Mouse (Mus musculus) MEL (cell line): ENCODE results near the gene Otud1. TPM values are rescaled to one million over a fixed set of nuclear protein-coding genes. Genes with fewer than 3 reads are reported as not detected.

Experiments used
- DNase-seq: peaks from one replicate; pipeline ENCODE4 v3.0.0; 2011; ENCODE audit warnings: low read depth, low spot score
- H3K27ac ChIP-seq: 2 replicates; pipeline ENCODE4 v1.5.1; 2012; ENCODE audit warnings: low read depth, mild to moderate bottlenecking, control low read depth, low read length, moderate library complexity; ENCODE audit not compliant: control insufficient read depth
- H3K27me3 ChIP-seq, 2 experiments: fragments of 150-350 bp in 1 of 2; sonication (generic) in 1 of 2; 2 replicates each; pipeline ENCODE4 v1.6.1; 2012; ENCODE audit warnings: low read length in 2 of 2, mild to moderate bottlenecking in 2 of 2, improper control_type of control experiment in 1 of 2, moderate library complexity in 1 of 2; ENCODE audit not compliant: insufficient read depth in 2 of 2, control insufficient read depth in 1 of 2
- H3K36me3 ChIP-seq, 2 experiments: 2 replicates each; pipeline ENCODE4 v1.6.1; 2012 to 2014; ENCODE audit warnings: low read length in 2 of 2, improper control_type of control experiment in 1 of 2, inconsistent platforms in 1 of 2, mild to moderate bottlenecking in 1 of 2; ENCODE audit not compliant: insufficient read depth in 2 of 2, control insufficient read depth in 1 of 2
- H3K4me1 ChIP-seq, 2 experiments: fragments of 150-350 bp in 1 of 2; sonication (generic) in 1 of 2; 2 replicates each; pipeline ENCODE4 v1.6.1; 2012; ENCODE audit warnings: low read length in 2 of 2, improper control_type of control experiment in 1 of 2, mild to moderate bottlenecking in 1 of 2; ENCODE audit not compliant: insufficient read depth in 2 of 2, control insufficient read depth in 1 of 2
- H3K4me3 ChIP-seq, 2 experiments: fragments of 150-350 bp in 1 of 2; sonication (generic) in 1 of 2; 2 replicates each; pipeline ENCODE4 v1.5.1; 2012; ENCODE audit warnings: low read depth in 2 of 2, low read length in 2 of 2, mild to moderate bottlenecking in 2 of 2, moderate library complexity in 2 of 2, control low read depth in 1 of 2, improper control_type of control experiment in 1 of 2; ENCODE audit not compliant: control insufficient read depth in 1 of 2, insufficient read depth in 1 of 2
- H3K79me2 ChIP-seq: 2 replicates; pipeline ENCODE4 v1.6.1; 2012; ENCODE audit warnings: mild to moderate bottlenecking, low read length, moderate library complexity; ENCODE audit not compliant: control insufficient read depth, poor library complexity, insufficient read depth
- H3K9ac ChIP-seq: 2 replicates; pipeline ENCODE4 v1.6.1; 2012; ENCODE audit warnings: low read depth, mild to moderate bottlenecking, control low read depth, low read length, moderate library complexity; ENCODE audit not compliant: control insufficient read depth, poor library complexity, severe bottlenecking
- H3K9me3 ChIP-seq: fragments of 150-350 bp; sonication (generic); replicated peaks from 2 replicates; pipeline ENCODE4 v1.6.1; 2012; ENCODE audit warnings: mild to moderate bottlenecking, low read length, improper control_type of control experiment, moderate library complexity; ENCODE audit not compliant: insufficient read depth
- BHLHE40 ChIP-seq: IDR thresholded peaks from 2 replicates; pipeline ENCODE4 v1.6.1; 2012; ENCODE audit warnings: low read depth, mild to moderate bottlenecking, inconsistent platforms, low read length, improper control_type of control experiment, borderline replicate concordance
- CHD2 ChIP-seq: IDR thresholded peaks from 2 replicates; pipeline ENCODE4 v1.6.1; 2011; ENCODE audit warnings: low read length, improper control_type of control experiment
- CTCF ChIP-seq, 3 experiments: IDR thresholded peaks in 2 of 3; conservative IDR thresholded peaks in 1 of 3; 2 replicates each; pipeline ENCODE4 v1.5.1; 2011 to 2012; ENCODE audit warnings: low read length in 3 of 3, low read depth in 2 of 3, mild to moderate bottlenecking in 2 of 3, improper control_type of control experiment in 1 of 3, inconsistent platforms in 1 of 3, mixed read lengths in 1 of 3, moderate library complexity in 1 of 3; ENCODE audit not compliant: control insufficient read depth in 1 of 3, insufficient read depth in 1 of 3, poor library complexity in 1 of 3, severe bottlenecking in 1 of 3
- ELF1 ChIP-seq: IDR thresholded peaks from 2 replicates; pipeline ENCODE4 v1.6.1; 2014; ENCODE audit warnings: low read depth, mild to moderate bottlenecking, inconsistent platforms, low read length, improper control_type of control experiment, moderate library complexity
- ETS1 ChIP-seq: IDR thresholded peaks from 2 replicates; pipeline ENCODE4 v1.6.1; 2012; ENCODE audit warnings: low read depth, mild to moderate bottlenecking, inconsistent platforms, low read length, improper control_type of control experiment, moderate library complexity
- HCFC1 ChIP-seq: IDR thresholded peaks from 2 replicates; pipeline ENCODE4 v1.6.1; 2012; ENCODE audit warnings: low read depth, mild to moderate bottlenecking, inconsistent platforms, low read length, improper control_type of control experiment, moderate library complexity
- MAZ ChIP-seq: IDR thresholded peaks from 2 replicates; pipeline ENCODE4 v1.6.1; 2012; ENCODE audit warnings: low read depth, mild to moderate bottlenecking, inconsistent platforms, low read length, improper control_type of control experiment
- MEF2A ChIP-seq: IDR thresholded peaks from 2 replicates; pipeline ENCODE4 v1.6.1; 2014; ENCODE audit warnings: low read depth, mild to moderate bottlenecking, inconsistent platforms, low read length, improper control_type of control experiment; ENCODE audit not compliant: poor library complexity, insufficient replicate concordance, severe bottlenecking; ENCODE audit errors: extremely low read depth
- MYC ChIP-seq: IDR thresholded peaks from 2 replicates; pipeline ENCODE4 v1.6.1; 2011; ENCODE audit warnings: low read depth, mild to moderate bottlenecking, low read length, improper control_type of control experiment, moderate library complexity
- POLR2AphosphoS5 ChIP-seq: IDR thresholded peaks from 2 replicates; pipeline ENCODE4 v1.6.1; 2012; ENCODE audit warnings: low read depth, borderline replicate concordance, mild to moderate bottlenecking, inconsistent platforms, low read length, moderate library complexity, mixed read lengths
- RAD21 ChIP-seq: IDR thresholded peaks from 2 replicates; pipeline ENCODE4 v1.6.1; 2011; ENCODE audit warnings: mild to moderate bottlenecking, low read depth, low read length, improper control_type of control experiment
- SIN3A ChIP-seq: IDR thresholded peaks from 2 replicates; pipeline ENCODE4 v1.6.1; 2012; ENCODE audit warnings: low read length, improper control_type of control experiment, inconsistent platforms
- UBTF ChIP-seq: IDR thresholded peaks from 2 replicates; pipeline ENCODE4 v1.6.1; 2012; ENCODE audit warnings: low read depth, mild to moderate bottlenecking, inconsistent platforms, low read length, improper control_type of control experiment, moderate library complexity, borderline replicate concordance; ENCODE audit not compliant: insufficient read depth
- USF1 ChIP-seq: IDR thresholded peaks from 2 replicates; pipeline ENCODE4 v1.6.1; 2014; ENCODE audit warnings: low read depth, mild to moderate bottlenecking, inconsistent platforms, low read length, improper control_type of control experiment, moderate library complexity
- ZC3H11A ChIP-seq: IDR thresholded peaks from 2 replicates; pipeline ENCODE4 v1.6.1; 2012; ENCODE audit warnings: low read depth, mild to moderate bottlenecking, inconsistent platforms, low read length, improper control_type of control experiment
- ZNF384 ChIP-seq: IDR thresholded peaks from 2 replicates; pipeline ENCODE4 v1.6.1; 2012; ENCODE audit warnings: low read depth, mild to moderate bottlenecking, inconsistent platforms, low read length, improper control_type of control experiment
- polyA plus RNA-seq, 2 experiments: library from polyadenylated mRNA; stranded (reverse) in 1 of 2; unstranded in 1 of 2; fragments of >175 nt in 1 of 2; fragments of >200 nt in 1 of 2; gene quantifications; 2 replicates each; pipeline versions ENCODE4 v1.2.1 to v1.2.4; 2012; ENCODE audit warnings: low replicate concordance in 2 of 2, low read depth in 1 of 2; ENCODE audit not compliant: insufficient read length in 2 of 2, insufficient read depth in 1 of 2, missing spikeins in 1 of 2
- total RNA-seq: library from RNA; depleted of rRNA; stranded (reverse); fragments of 300-350 nt; gene quantifications from 2 replicates; pipeline ENCODE4 v1.2.3, GENCODE M21; 2012

Gene Otud1
- total and polyA plus RNA-seq, 3 experiments = 0.27 to 0.45 TPM; not detected in 1

DNA sequence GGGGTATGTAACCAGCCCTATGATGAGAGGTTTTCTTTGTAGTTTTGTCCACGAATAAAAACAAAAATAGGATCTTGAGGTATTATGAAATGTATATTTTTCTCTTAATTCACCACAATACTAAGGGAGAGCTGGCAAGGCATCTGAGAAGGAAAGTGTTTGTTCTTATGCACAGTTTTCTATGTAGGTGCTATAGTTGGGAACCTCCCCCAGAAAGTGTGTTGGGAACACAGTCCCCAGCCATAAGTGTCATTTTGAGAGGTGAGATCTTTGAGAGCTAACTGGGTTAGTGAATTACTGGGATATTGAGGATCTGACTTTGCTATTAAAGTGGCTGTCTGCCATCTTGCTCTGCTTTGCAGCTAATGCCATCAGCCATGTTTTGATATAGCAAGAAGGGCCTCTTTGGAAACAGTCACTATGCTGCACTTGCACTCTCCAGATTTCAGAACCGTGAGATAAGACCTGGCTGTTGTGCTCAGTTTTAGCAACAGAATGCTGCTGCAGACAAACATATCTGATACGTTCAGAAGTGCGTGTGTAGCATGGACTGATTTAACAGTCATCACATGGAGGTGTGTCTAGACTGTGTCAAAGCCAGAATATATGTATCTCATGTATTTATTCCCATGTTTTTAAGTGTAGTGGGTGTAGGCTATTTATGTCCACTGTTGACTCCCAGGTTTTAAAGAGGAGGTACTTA lies 5.7 kb downstream of the Otud1 start:
- DNase-seq = no peak
- H3K9me3 ChIP-seq = no peaks in the 10 kb centered on the region
- H3K4me3 ChIP-seq = no peak overlapping the region
- no peaks in the 10 kb centered on the region for H3K4me1 ChIP-seq
- H3K79me2 ChIP-seq = no peaks in the 10 kb centered on the region
- H3K27ac ChIP-seq = no peak overlapping the region
- no peaks in the 10 kb centered on the region for H3K36me3 ChIP-seq
- peaks cover 0 to 5% of the 10 kb centered on the region in 2 experiments; a peak in 2 of 4 replicates for H3K27me3 ChIP-seq
- no peak overlapping the region for H3K9ac ChIP-seq
- TF ChIP-seq CTCF (IDR thresholded peaks at IDR 0.05 in 2 of 3, conservative IDR thresholded peaks at IDR 0.05 in 1 of 3; ENCODE audit: control insufficient read depth in 1 of 3, insufficient read depth in 1 of 3, low read depth in 2 of 3, low read length in 3 of 3, poor library complexity in 1 of 3, severe bottlenecking in 1 of 3) (no peak), CHD2 (no peak)

DNA sequence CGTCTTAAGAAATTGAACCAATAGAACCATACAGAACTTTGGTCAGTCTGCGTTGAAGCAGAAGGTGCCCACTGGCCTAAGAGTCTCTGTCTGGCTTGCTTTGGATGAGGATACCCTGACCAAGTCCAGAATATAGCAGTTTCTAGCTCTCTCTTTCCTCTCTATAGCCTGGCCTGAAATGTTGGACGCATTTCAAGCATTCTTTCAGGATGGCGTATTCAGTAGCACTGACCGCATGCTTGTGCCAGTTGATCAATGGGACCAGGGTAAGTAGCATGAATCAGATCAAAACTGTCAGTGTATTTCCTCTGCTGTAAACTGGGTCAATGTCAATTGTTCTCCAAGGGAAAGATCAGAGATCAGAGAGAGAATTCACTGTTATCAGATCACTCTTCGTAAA lies 6.6 kb downstream of the Otud1 start:
- peaks cover 0 to 1% of the 10 kb centered on the region in 2 experiments; a peak in 1 of 4 replicates for H3K27me3 ChIP-seq
- H3K36me3 ChIP-seq = no peaks in the 10 kb centered on the region
- TF ChIP-seq ETS1 = no peak
- no peak for TF ChIP-seq RAD21
- TF ChIP-seq ELF1 = no peak
- TF ChIP-seq USF1 = no peak
- no peak for TF ChIP-seq ZC3H11A
- no peak for TF ChIP-seq POLR2AphosphoS5
- TF ChIP-seq MYC = no peak
- no peak for TF ChIP-seq SIN3A
- no peak for TF ChIP-seq ZNF384
- no peak for TF ChIP-seq HCFC1
- no peak for TF ChIP-seq BHLHE40
- no peak for TF ChIP-seq MAZ
- no peak for TF ChIP-seq MEF2A
- no peak for TF ChIP-seq UBTF
- TF ChIP-seq, all 39 proteins: peak for 0
- Histone ChIP-seq H3K9me3 (no peaks in the 10 kb centered on the region), H3K4me3 (no peak overlapping the region), H3K9ac (no peak overlapping the region), H3K27ac (no peak overlapping the region), H3K79me2 (no peaks in the 10 kb centered on the region), H3K4me1 (no peaks in the 10 kb centered on the region)
- no peak for DNase-seq
